Mouse (Mus musculus): ENCODE measurements around the gene Tspan9. TPM values are rescaled to one million over a fixed set of nuclear protein-coding genes. Genes with fewer than 3 reads are reported as not detected.

Gene Tspan9
- total and polyA plus RNA-seq, 2 experiments = 23.2 to 40.0 TPM

GRCm38 (mm10) chr6:128006156-128006555 is 137.2 kb downstream of the Tspan9 start:
- Histone ChIP-seq H3K36me3 (ENCODE audit: control insufficient read depth, insufficient read depth, low read length) (no peaks in the 10 kb centered on the region), H3K9ac (ENCODE audit: low read depth, low read length) (no peak overlapping the region), H3K4me3 (ENCODE audit: insufficient read depth, low read depth, low read length) (no peak overlapping the region), H3K4me1 (ENCODE audit: control insufficient read depth, insufficient read depth, low read length) (no peaks in the 10 kb centered on the region), H3K27ac (replicated peaks; ENCODE audit: insufficient read depth, low read depth, low read length) (no peak overlapping the region), H3K79me2 (ENCODE audit: control insufficient read depth, insufficient read depth, low read length) (0 out of 2 replicates have a peak, but pooled peaks cover 2% of the 10 kb centered on the region), H3K27me3 (ENCODE audit: control insufficient read depth, insufficient read depth, low read length) (no peaks in the 10 kb centered on the region)
- 62% methylated on average over 8 of the region's 8 CpGs for WGBS
- TF ChIP-seq POLR2A (IDR thresholded peaks at IDR 0.05; ENCODE audit: extremely low read depth, insufficient read depth, low read length) (no peak), CTCF (IDR thresholded peaks at IDR 0.05; ENCODE audit: low read depth, low read length) (no peak)
- DNase-seq (ENCODE audit: extremely low read depth, low read depth, low spot score) = no peak

- Histone ChIP-seq H3K27ac (replicated peaks; ENCODE audit: insufficient read depth, low read depth, low read length) (no peak overlapping the region), H3K4me1 (ENCODE audit: control insufficient read depth, insufficient read depth, low read length) (no peaks in the 10 kb centered on the region), H3K79me2 (ENCODE audit: control insufficient read depth, insufficient read depth, low read length) (no peaks in the 10 kb centered on the region), H3K9ac (ENCODE audit: low read depth, low read length) (no peak overlapping the region), H3K4me3 (ENCODE audit: insufficient read depth, low read depth, low read length) (no peak overlapping the region), H3K36me3 (ENCODE audit: control insufficient read depth, insufficient read depth, low read length) (no peaks in the 10 kb centered on the region), H3K27me3 (ENCODE audit: control insufficient read depth, insufficient read depth, low read length) (no peaks in the 10 kb centered on the region)
- DNase-seq (ENCODE audit: extremely low read depth, low read depth, low spot score) = no peak
- TF ChIP-seq POLR2A (IDR thresholded peaks at IDR 0.05; ENCODE audit: extremely low read depth, insufficient read depth, low read length) = no peak
- WGBS = 93% methylated on average over 16 of the region's 16 CpGs
Observed at GRCm38 (mm10) chr6:128004544-128004943, 138.8 kb downstream of the Tspan9 start.

DNA sequence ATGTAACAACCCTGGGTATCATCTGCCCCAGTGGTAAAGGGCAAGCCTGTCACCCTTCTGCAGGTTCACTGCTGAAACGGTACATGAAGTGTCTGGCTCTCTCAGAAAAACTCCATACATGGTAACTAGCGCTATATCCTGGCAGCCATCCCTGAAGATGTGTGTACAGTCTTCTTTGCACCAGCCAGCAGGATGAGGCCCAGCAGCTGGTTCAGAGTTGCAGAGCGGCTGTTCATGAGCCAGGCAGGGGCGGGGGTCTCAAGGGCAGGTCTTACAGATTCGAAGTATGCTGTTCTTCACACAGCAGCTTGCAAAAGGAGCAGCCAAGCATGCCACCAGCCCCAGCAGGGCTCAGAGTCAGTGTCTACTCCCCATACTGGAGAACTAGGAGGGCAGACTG is 139.9 kb downstream of the Tspan9 start:
- TF ChIP-seq CTCF (IDR thresholded peaks at IDR 0.05; ENCODE audit: low read depth, low read length) (no peak), POLR2A (IDR thresholded peaks at IDR 0.05; ENCODE audit: extremely low read depth, insufficient read depth, low read length) (no peak)
- Histone ChIP-seq H3K27ac (replicated peaks; ENCODE audit: insufficient read depth, low read depth, low read length) (no peak overlapping the region), H3K36me3 (ENCODE audit: control insufficient read depth, insufficient read depth, low read length) (no peaks in the 10 kb centered on the region), H3K4me1 (ENCODE audit: control insufficient read depth, insufficient read depth, low read length) (no peaks in the 10 kb centered on the region), H3K27me3 (ENCODE audit: control insufficient read depth, insufficient read depth, low read length) (no peaks in the 10 kb centered on the region), H3K79me2 (ENCODE audit: control insufficient read depth, insufficient read depth, low read length) (no peaks in the 10 kb centered on the region), H3K4me3 (ENCODE audit: insufficient read depth, low read depth, low read length) (no peak overlapping the region), H3K9ac (ENCODE audit: low read depth, low read length) (no peak overlapping the region)
- 88% methylated on average over 5 of the region's 5 CpGs for WGBS
- no peak for DNase-seq (ENCODE audit: extremely low read depth, low read depth, low spot score)

DNA sequence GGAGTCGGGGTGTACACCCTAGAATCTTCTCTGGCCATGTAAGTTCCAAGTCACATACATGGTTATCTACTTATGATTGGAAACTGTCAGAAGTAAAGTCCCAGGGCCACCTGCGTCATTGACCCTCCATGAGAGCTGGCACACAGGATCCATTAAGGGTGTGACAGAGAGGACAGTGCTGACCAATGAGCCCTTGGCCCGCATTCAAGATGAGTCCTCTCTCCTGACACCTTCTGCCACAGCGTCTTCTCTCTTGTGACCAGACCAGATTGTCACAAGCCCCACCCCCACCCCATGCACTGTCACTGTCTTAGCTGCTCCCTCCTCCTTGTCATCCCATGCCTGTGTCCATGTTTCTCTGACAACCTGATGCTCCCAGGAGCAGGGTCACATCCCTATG is 140.7 kb downstream of the Tspan9 start:
- no peaks in the 10 kb centered on the region for H3K79me2 ChIP-seq (ENCODE audit: control insufficient read depth, insufficient read depth, low read length)
- no peak overlapping the region for H3K9ac ChIP-seq (ENCODE audit: low read depth, low read length)
- no peak for DNase-seq (ENCODE audit: extremely low read depth, low read depth, low spot score)
- no peak overlapping the region for H3K27ac ChIP-seq (replicated peaks; ENCODE audit: insufficient read depth, low read depth, low read length)
- H3K27me3 ChIP-seq (ENCODE audit: control insufficient read depth, insufficient read depth, low read length) = no peaks in the 10 kb centered on the region
- H3K36me3 ChIP-seq (ENCODE audit: control insufficient read depth, insufficient read depth, low read length) = no peaks in the 10 kb centered on the region
- no peak overlapping the region for H3K4me3 ChIP-seq (ENCODE audit: insufficient read depth, low read depth, low read length)
- TF ChIP-seq POLR2A (IDR thresholded peaks at IDR 0.05; ENCODE audit: extremely low read depth, insufficient read depth, low read length) (no peak), CTCF (IDR thresholded peaks at IDR 0.05; ENCODE audit: low read depth, low read length) (no peak)
- 92% methylated on average over 4 of the region's 4 CpGs for WGBS
- no peaks in the 10 kb centered on the region for H3K4me1 ChIP-seq (ENCODE audit: control insufficient read depth, insufficient read depth, low read length)

GRCm38 (mm10) chr6:128002104-128002503 is 141.3 kb downstream of the Tspan9 start:
- no peaks in the 10 kb centered on the region for H3K27me3 ChIP-seq (ENCODE audit: control insufficient read depth, insufficient read depth, low read length)
- H3K4me1 ChIP-seq (ENCODE audit: control insufficient read depth, insufficient read depth, low read length) = no peaks in the 10 kb centered on the region
- no peaks in the 10 kb centered on the region for H3K36me3 ChIP-seq (ENCODE audit: control insufficient read depth, insufficient read depth, low read length)
- WGBS = 92% methylated on average over 10 of the region's 10 CpGs
- no peak overlapping the region for H3K27ac ChIP-seq (replicated peaks; ENCODE audit: insufficient read depth, low read depth, low read length)
- H3K79me2 ChIP-seq (ENCODE audit: control insufficient read depth, insufficient read depth, low read length) = no peaks in the 10 kb centered on the region
- H3K4me3 ChIP-seq (ENCODE audit: insufficient read depth, low read depth, low read length) = no peak overlapping the region
- TF ChIP-seq CTCF (IDR thresholded peaks at IDR 0.05; ENCODE audit: low read depth, low read length) (no peak), POLR2A (IDR thresholded peaks at IDR 0.05; ENCODE audit: extremely low read depth, insufficient read depth, low read length) (no peak)
- no peak for DNase-seq (ENCODE audit: extremely low read depth, low read depth, low spot score)
- no peak overlapping the region for H3K9ac ChIP-seq (ENCODE audit: low read depth, low read length)

GRCm38 (mm10) chr6:128001587-128001986 is 141.8 kb downstream of the Tspan9 start:
- DNase-seq (ENCODE audit: extremely low read depth, low read depth, low spot score) = no peak
- WGBS = 100% methylated on average over 1 of the region's 1 CpGs

More at GRCm38 (mm10) chr6:128001587-128001986, 141.8 kb downstream of the Tspan9 start:
- Histone ChIP-seq H3K36me3 (ENCODE audit: control insufficient read depth, insufficient read depth, low read length) (no peaks in the 10 kb centered on the region), H3K79me2 (ENCODE audit: control insufficient read depth, insufficient read depth, low read length) (no peaks in the 10 kb centered on the region), H3K27ac (replicated peaks; ENCODE audit: insufficient read depth, low read depth, low read length) (no peak overlapping the region), H3K9ac (ENCODE audit: low read depth, low read length) (no peak overlapping the region), H3K4me1 (ENCODE audit: control insufficient read depth, insufficient read depth, low read length) (no peaks in the 10 kb centered on the region), H3K4me3 (ENCODE audit: insufficient read depth, low read depth, low read length) (no peak overlapping the region), H3K27me3 (ENCODE audit: control insufficient read depth, insufficient read depth, low read length) (no peaks in the 10 kb centered on the region)
- TF ChIP-seq CTCF (IDR thresholded peaks at IDR 0.05; ENCODE audit: low read depth, low read length) (no peak), POLR2A (IDR thresholded peaks at IDR 0.05; ENCODE audit: extremely low read depth, insufficient read depth, low read length) (no peak)
